Mouse (Mus musculus) neural tube, embryonic 12.5 days (tissue): ENCODE measurements around the gene Zbtb20. TPM values are rescaled to one million over a fixed set of nuclear protein-coding genes. Genes with fewer than 3 reads are reported as not detected.

Source experiments
- ATAC-seq: fragments of 200-750 bp; cut with Nextera tagmentation; 2 replicates; pipeline ENCODE4 v1.8.0; 2017; ENCODE audit warnings: low read depth, mild to moderate bottlenecking, moderate TSS enrichment, moderate library complexity; ENCODE audit not compliant: low FRiP score
- H3K27ac ChIP-seq: fragments of 300-500 bp; sonication (generic); 2 replicates; pipeline ENCODE4 v1.5.1; 2016
- H3K27me3 ChIP-seq: fragments of 300-500 bp; sonication (generic); replicated peaks from 2 replicates; pipeline ENCODE4 v1.6.1; 2016; ENCODE audit warnings: mild to moderate bottlenecking
- H3K36me3 ChIP-seq: fragments of 300-500 bp; sonication (generic); 2 replicates; pipeline ENCODE4 v1.6.1; 2016; ENCODE audit warnings: mild to moderate bottlenecking
- H3K4me1 ChIP-seq: fragments of 300-500 bp; sonication (generic); 2 replicates; pipeline ENCODE4 v1.6.1; 2016
- H3K4me2 ChIP-seq: fragments of 300-500 bp; sonication (generic); replicated peaks from 2 replicates; pipeline ENCODE4 v1.6.1; 2016; ENCODE audit warnings: mild to moderate bottlenecking
- H3K4me3 ChIP-seq: fragments of 300-500 bp; sonication (generic); 2 replicates; pipeline ENCODE4 v1.5.1; 2016
- H3K9ac ChIP-seq: fragments of 300-500 bp; sonication (generic); 2 replicates; pipeline ENCODE4 v1.6.1; 2016; ENCODE audit warnings: mild to moderate bottlenecking
- H3K9me3 ChIP-seq: fragments of 300-500 bp; sonication (generic); 2 replicates; pipeline ENCODE4 v1.6.1; 2016; ENCODE audit warnings: mild to moderate bottlenecking
- WGBS: fragments of 180-500 bp; shearing (Covaris S2); methylation state at CpG from one replicate; pipeline ENCODE4 v1.1.7; 2016; 5-methylcytosine and 5-hydroxymethylcytosine counted together
- polyA plus RNA-seq: library from polyadenylated mRNA; unstranded; fragments of >200 nt; fragmentation: Nextera tagmentation; extraction: Ambion mirVana; gene quantifications from 2 replicates; pipeline ENCODE4 v1.2.1, GENCODE M21; 2016

Gene Zbtb20
- polyA plus RNA-seq, 1 experiment from 2014 or later = 65.2 TPM

GRCm38 (mm10) chr16:43573181-43573833 is 697.6 kb downstream of the Zbtb20 start:
- peaks cover 24% of the 10 kb centered on the region for H3K4me1 ChIP-seq
- H3K9me3 ChIP-seq = no peaks in the 10 kb centered on the region
- no peak overlapping the region for H3K4me2 ChIP-seq
- no peak overlapping the region for H3K27ac ChIP-seq
- no peaks in the 10 kb centered on the region for H3K27me3 ChIP-seq
- 47% methylated on average over 14 of the region's 14 CpGs for WGBS
- H3K9ac ChIP-seq = no peak overlapping the region
- peaks cover 17% of the 10 kb centered on the region for H3K36me3 ChIP-seq
- ATAC-seq = peak; percentile 67
- H3K4me3 ChIP-seq = no peak overlapping the region

- H3K4me3 ChIP-seq = no peak overlapping the region
- H3K27me3 ChIP-seq = no peaks in the 10 kb centered on the region
- H3K9ac ChIP-seq = no peak overlapping the region
- 59% methylated on average over 7 of the region's 7 CpGs for WGBS
- H3K4me1 ChIP-seq = peaks cover 24% of the 10 kb centered on the region
- peaks cover 16% of the 10 kb centered on the region for H3K36me3 ChIP-seq
- peak; percentile 59 for ATAC-seq
- no peak overlapping the region for H3K27ac ChIP-seq
- H3K9me3 ChIP-seq = no peaks in the 10 kb centered on the region
- no peak overlapping the region for H3K4me2 ChIP-seq
Measured at GRCm38 (mm10) chr16:43574006-43574764, 698.5 kb downstream of the Zbtb20 start.

GRCm38 (mm10) chr16:43575066-43575465 is 699.4 kb downstream of the Zbtb20 start:
- ATAC-seq = no peak
- H3K4me1 ChIP-seq = peaks cover 24% of the 10 kb centered on the region

GRCm38 (mm10) chr16:43575507-43575906 is 699.8 kb downstream of the Zbtb20 start:
- H3K4me2 ChIP-seq = no peak overlapping the region
- peaks cover 24% of the 10 kb centered on the region for H3K4me1 ChIP-seq
- H3K4me3 ChIP-seq = no peak overlapping the region
- ATAC-seq = no peak
- no peaks in the 10 kb centered on the region for H3K27me3 ChIP-seq
- no peaks in the 10 kb centered on the region for H3K9me3 ChIP-seq
- WGBS = 58% methylated on average over 9 of the region's 9 CpGs
- no peak overlapping the region for H3K27ac ChIP-seq
- no peak overlapping the region for H3K9ac ChIP-seq
- H3K36me3 ChIP-seq = peaks cover 19% of the 10 kb centered on the region

More at GRCm38 (mm10) chr16:43575066-43575465, 699.4 kb downstream of the Zbtb20 start:
- no peaks in the 10 kb centered on the region for H3K9me3 ChIP-seq
- H3K36me3 ChIP-seq = peaks cover 19% of the 10 kb centered on the region
- H3K27me3 ChIP-seq = no peaks in the 10 kb centered on the region
- H3K4me2 ChIP-seq = no peak overlapping the region
- 48% methylated on average over 4 of the region's 4 CpGs for WGBS
- no peak overlapping the region for H3K4me3 ChIP-seq
- no peak overlapping the region for H3K9ac ChIP-seq
- H3K27ac ChIP-seq = no peak overlapping the region

GRCm38 (mm10) chr16:43577399-43577798 is 701.7 kb downstream of the Zbtb20 start:
- peaks cover 24% of the 10 kb centered on the region for H3K4me1 ChIP-seq
- no peak overlapping the region for H3K27ac ChIP-seq
- H3K4me2 ChIP-seq = no peak overlapping the region
- no peak for ATAC-seq
- no peak overlapping the region for H3K4me3 ChIP-seq
- 25% methylated on average over 10 of the region's 10 CpGs for WGBS
- H3K36me3 ChIP-seq = peaks cover 14% of the 10 kb centered on the region
- no peak overlapping the region for H3K9ac ChIP-seq
- no peaks in the 10 kb centered on the region for H3K27me3 ChIP-seq
- no peaks in the 10 kb centered on the region for H3K9me3 ChIP-seq

GRCm38 (mm10) chr16:43578351-43578750 is 702.7 kb downstream of the Zbtb20 start:
- Histone ChIP-seq H3K4me2 (no peak overlapping the region), H3K4me1 (peaks cover 20% of the 10 kb centered on the region), H3K9me3 (no peaks in the 10 kb centered on the region), H3K27me3 (no peaks in the 10 kb centered on the region), H3K9ac (no peak overlapping the region), H3K36me3 (peaks cover 14% of the 10 kb centered on the region), H3K27ac (no peak overlapping the region), H3K4me3 (no peak overlapping the region)
- WGBS = 51% methylated on average over 5 of the region's 5 CpGs
- ATAC-seq = no peak

- Histone ChIP-seq H3K27me3 (no peaks in the 10 kb centered on the region), H3K9ac (no peak overlapping the region), H3K9me3 (no peaks in the 10 kb centered on the region), H3K36me3 (peaks cover 16% of the 10 kb centered on the region), H3K4me3 (no peak overlapping the region), H3K4me2 (no peak overlapping the region), H3K27ac (no peak overlapping the region), H3K4me1 (peaks cover 18% of the 10 kb centered on the region)
- ATAC-seq = no peak
- 91% methylated on average over 4 of the region's 4 CpGs for WGBS
Measured at GRCm38 (mm10) chr16:43579111-43579510, 703.4 kb downstream of the Zbtb20 start.

GRCm38 (mm10) chr16:43580321-43580822 is 704.7 kb downstream of the Zbtb20 start:
- Histone ChIP-seq H3K9me3 (no peaks in the 10 kb centered on the region), H3K27me3 (no peaks in the 10 kb centered on the region), H3K9ac (no peak overlapping the region), H3K4me1 (peaks cover 6% of the 10 kb centered on the region), H3K27ac (no peak overlapping the region), H3K4me3 (no peak overlapping the region), H3K4me2 (no peak overlapping the region), H3K36me3 (peaks cover 17% of the 10 kb centered on the region)
- no peak for ATAC-seq
- 93% methylated on average over 6 of the region's 6 CpGs for WGBS

GRCm38 (mm10) chr16:43581551-43581950 is 705.9 kb downstream of the Zbtb20 start:
- Histone ChIP-seq H3K9me3 (no peaks in the 10 kb centered on the region), H3K27me3 (no peaks in the 10 kb centered on the region), H3K27ac (no peak overlapping the region), H3K4me3 (no peak overlapping the region), H3K4me1 (no peaks in the 10 kb centered on the region), H3K36me3 (peaks cover 19% of the 10 kb centered on the region), H3K4me2 (no peak overlapping the region), H3K9ac (no peak overlapping the region)
- 71% methylated on average over 4 of the region's 4 CpGs for WGBS
- ATAC-seq = no peak

GRCm38 (mm10) chr16:43586859-43587429 is 711.3 kb downstream of the Zbtb20 start:
- H3K4me3 ChIP-seq = no peak overlapping the region
- 88% methylated on average over 4 of the region's 4 CpGs for WGBS
- H3K9me3 ChIP-seq = no peaks in the 10 kb centered on the region
- no peak overlapping the region for H3K4me2 ChIP-seq
- H3K9ac ChIP-seq = no peak overlapping the region
- peaks cover 6% of the 10 kb centered on the region; the same call in 1 of the 2 replicates for H3K36me3 ChIP-seq
- no peak for ATAC-seq
- peaks cover 1% of the 10 kb centered on the region; the same call in 1 of the 2 replicates for H3K4me1 ChIP-seq
- no peaks in the 10 kb centered on the region for H3K27me3 ChIP-seq
- H3K27ac ChIP-seq = no peak overlapping the region

GRCm38 (mm10) chr16:43590704-43591493 is 715.2 kb downstream of the Zbtb20 start:
- Histone ChIP-seq H3K9me3 (no peaks in the 10 kb centered on the region), H3K9ac (no peak overlapping the region), H3K4me2 (no peak overlapping the region), H3K4me3 (no peak overlapping the region), H3K27ac (no peak overlapping the region), H3K36me3 (peaks cover 5% of the 10 kb centered on the region; the same call in 1 of the 2 replicates), H3K27me3 (no peaks in the 10 kb centered on the region), H3K4me1 (peaks cover 5% of the 10 kb centered on the region; the same call in 1 of the 2 replicates)
- ATAC-seq = no peak
- WGBS = 85% methylated on average over 7 of the region's 7 CpGs
